8 mouse cellular contexts compared by ENCODE assay signal in genomic region chr8:102780899-102781298, GRCm38 (mm10). TPM values are rescaled to one million over a fixed set of nuclear protein-coding genes. Genes with fewer than 3 reads are reported as not detected.
A peak's percentile ranks its signal among the peaks of the same experiment; 100 is the strongest.
DNase-seq lines count a peak whose midpoint lies in the region; ATAC-seq lines count a peak whose summit lies in the region.

No protein-coding gene starts in this region.

- 1% methylated on average over 12 of the region's 12 CpGs for WGBS in limb, embryonic 13.5 days
- WGBS in midbrain, embryonic 16.5 days = under 1% methylated on average over 12 of the region's 12 CpGs

- peak overlapping the region; percentile 72 for H3K4me2 ChIP-seq in limb, embryonic 13.5 days (replicated peaks)
- peak overlapping the region; percentile 67 for H3K4me2 ChIP-seq in midbrain, embryonic 16.5 days (ENCODE audit: low read length)

- no peaks in the 10 kb centered on the region for H3K27me3 ChIP-seq in limb, embryonic 13.5 days
- no peaks in the 10 kb centered on the region for H3K27me3 ChIP-seq in midbrain, embryonic 16.5 days (ENCODE audit: control insufficient read depth, insufficient read depth, low read depth, low read length)

- H3K9me3 ChIP-seq in limb, embryonic 13.5 days = no peaks in the 10 kb centered on the region
- H3K9me3 ChIP-seq in midbrain, embryonic 16.5 days (replicated peaks; ENCODE audit: control insufficient read depth, low read length, poor library complexity, severe bottlenecking) = no peaks in the 10 kb centered on the region

- peaks cover 48% of the 10 kb centered on the region for H3K4me1 ChIP-seq in limb, embryonic 13.5 days
- H3K4me1 ChIP-seq in midbrain, embryonic 16.5 days (ENCODE audit: control insufficient read depth, insufficient read depth, low read length) = peaks cover 18% of the 10 kb centered on the region

- H3K36me3 ChIP-seq in limb, embryonic 13.5 days = peaks cover 34% of the 10 kb centered on the region
- peaks cover 3% of the 10 kb centered on the region; the same call in 1 of the 2 replicates for H3K36me3 ChIP-seq in midbrain, embryonic 16.5 days (ENCODE audit: control insufficient read depth, insufficient read depth, low read length)

- ATAC-seq in limb, embryonic 13.5 days (ENCODE audit: low FRiP score, low read depth) = no peak
- ATAC-seq in midbrain, embryonic 16.5 days = peak; percentile 15; the same call in 1 of the 2 replicates

- H3K4me3 ChIP-seq in limb, embryonic 13.5 days = peak overlapping the region; percentile 95
- H3K4me3 ChIP-seq in midbrain, embryonic 16.5 days (ENCODE audit: low read depth, low read length) = peak overlapping the region; percentile 45

- peak overlapping the region; percentile 71 for H3K9ac ChIP-seq in limb, embryonic 13.5 days
- peak overlapping the region; percentile 65 for H3K9ac ChIP-seq in midbrain, embryonic 16.5 days (ENCODE audit: low read depth, low read length)

- DNase-seq in thymus, postnatal 0 days (ENCODE audit: low spot score) = peak; percentile 48
- DNase-seq in thymus, postnatal 14 days = no peak
- DNase-seq in embryo, embryonic 9.5 days (ENCODE audit: extremely low spot score) = peak; percentile 86
- DNase-seq in heart, adult 18-20 months = peak; percentile 56 to 86
- peak; percentile 48 for DNase-seq in kidney, adult 9 months
- peak; percentile 67 for DNase-seq in telencephalon, adult 2 months (ENCODE audit: low read depth, low spot score)

- peak overlapping the region; percentile 78 for H3K27ac ChIP-seq in limb, embryonic 13.5 days
- H3K27ac ChIP-seq in midbrain, embryonic 16.5 days (ENCODE audit: low read length) = peak overlapping the region; percentile 78

RNA-seq across cellular contexts. Expression of gene Cdh11, which starts 4.5 kb away (rescaled TPM):
- 2.6 and 3.0 TPM in 2 replicates for polyA plus RNA-seq in thymus, postnatal 0 days (2015; fragmentation: Nextera tagmentation; extraction: Ambion mirVana)
- total RNA-seq in heart, adult 18-20 months (2021) = 10 to 100 TPM in 1 of 2 experiments, 1 to 10 TPM in 1; 8.2 to 12.0 TPM
- 199 and 207 TPM in 2 replicates for polyA plus RNA-seq in limb, embryonic 13.5 days (2015; fragmentation: Nextera tagmentation; extraction: Ambion mirVana)
- polyA plus RNA-seq in midbrain, embryonic 16.5 days (2015; fragmentation: Nextera tagmentation; extraction: Ambion mirVana) = 32.8 and 37.0 TPM in 2 replicates
